Mouse (Mus musculus) forebrain, embryonic 13.5 days (tissue): ENCODE data around the gene Scn2b. TPM values are rescaled to one million over a fixed set of nuclear protein-coding genes. Genes with fewer than 3 reads are reported as not detected.
A peak's percentile ranks its signal among the peaks of the same experiment; 100 is the strongest.

ENCODE experiments used
- ATAC-seq: fragments of 200-750 bp; cut with Nextera tagmentation; 2 replicates; pipeline ENCODE4 v1.8.0; 2017
- H3K27ac ChIP-seq: fragments of 300-500 bp; sonication (generic); 2 replicates; pipeline ENCODE4 v1.5.1; 2015; ENCODE audit warnings: inconsistent platforms, mild to moderate bottlenecking, moderate library complexity
- H3K27me3 ChIP-seq: fragments of 300-500 bp; sonication (generic); 2 replicates; pipeline ENCODE4 v1.6.1; 2015; ENCODE audit warnings: mild to moderate bottlenecking, inconsistent platforms
- H3K36me3 ChIP-seq: fragments of 300-500 bp; sonication (generic); 2 replicates; pipeline ENCODE4 v1.6.1; 2015; ENCODE audit warnings: mild to moderate bottlenecking, inconsistent platforms; ENCODE audit not compliant: poor library complexity, severe bottlenecking
- H3K4me1 ChIP-seq: fragments of 300-500 bp; sonication (generic); 2 replicates; pipeline ENCODE4 v1.6.1; 2015; ENCODE audit warnings: inconsistent platforms
- H3K4me2 ChIP-seq: fragments of 300-500 bp; sonication (generic); 2 replicates; pipeline ENCODE4 v1.6.1; 2015; ENCODE audit warnings: inconsistent platforms, mild to moderate bottlenecking, moderate library complexity
- H3K4me3 ChIP-seq: fragments of 300-500 bp; sonication (generic); 2 replicates; pipeline ENCODE4 v1.5.1; 2015; ENCODE audit warnings: mild to moderate bottlenecking, inconsistent platforms
- H3K9ac ChIP-seq: fragments of 300-500 bp; sonication (generic); 2 replicates; pipeline ENCODE4 v1.6.1; 2015; ENCODE audit warnings: mild to moderate bottlenecking, inconsistent platforms
- H3K9me3 ChIP-seq: fragments of 300-500 bp; sonication (generic); replicated peaks from 2 replicates; pipeline ENCODE4 v1.6.1; 2016; ENCODE audit warnings: inconsistent platforms
- WGBS: fragments of 180-500 bp; shearing (Covaris S2); methylation state at CpG from one replicate; pipeline ENCODE4 v1.1.7; 2015; 5-methylcytosine and 5-hydroxymethylcytosine counted together
- polyA plus RNA-seq: library from polyadenylated mRNA; unstranded; fragments of >200 nt; fragmentation: Nextera tagmentation; extraction: Ambion mirVana; gene quantifications from 2 replicates; pipeline ENCODE4 v1.2.1, GENCODE M21; 2015

Scn2b gene
- 3.4 and 3.8 TPM in 2 replicates for polyA plus RNA-seq

DNA sequence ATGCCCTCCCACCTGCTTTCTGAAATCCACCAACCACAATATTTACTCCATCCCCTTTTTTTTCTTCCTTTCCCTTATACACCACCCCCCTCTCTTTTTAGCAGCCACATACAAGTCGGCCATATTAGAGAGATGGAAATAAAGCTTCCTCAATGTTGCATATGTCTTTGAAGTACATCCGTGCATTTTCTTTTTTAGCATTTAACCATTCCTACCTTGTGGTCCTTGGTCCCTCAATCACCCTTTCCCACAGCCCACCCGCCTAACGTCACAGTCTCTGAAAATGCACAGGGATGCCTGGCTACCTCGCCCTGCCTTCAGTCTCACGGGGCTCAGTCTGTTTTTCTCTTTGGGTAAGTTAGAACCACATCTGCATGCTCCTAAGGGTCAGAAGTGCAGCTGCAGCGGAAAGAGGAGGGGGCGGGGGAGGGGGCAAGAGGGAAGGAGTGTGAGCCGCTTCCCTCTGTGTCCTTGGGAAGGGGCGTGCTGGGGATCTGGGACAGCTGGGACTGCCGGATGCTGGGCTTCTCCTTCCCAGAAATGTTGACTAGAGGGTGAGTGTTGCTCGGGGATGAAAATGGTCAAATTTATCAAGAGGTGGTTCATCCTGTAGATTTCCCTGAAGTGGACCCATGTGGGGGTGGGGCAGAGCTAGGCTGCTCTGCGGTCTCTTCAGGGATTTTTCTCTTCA is at the start of gene Scn2b:
Gene Scn2b, plus strand, starts transcription at position 42 of the 691 bp plus-strand sequence.
- Histone ChIP-seq H3K4me3 (peak within 1 kb of the TSS; percentile 61), H3K9ac (peak within 1 kb of the TSS; percentile 81), H3K4me2 (peak within 1 kb of the TSS; percentile 69), H3K27ac (peak within 1 kb of the TSS; percentile 75), H3K4me1 (peaks cover 23% of the 10 kb centered on the region), H3K27me3 (peaks cover 29% of the 10 kb centered on the region), H3K9me3 (no peaks in the 10 kb centered on the region), H3K36me3 (no peaks in the 10 kb centered on the region)
- 0% methylated on average over 13 of the region's 13 CpGs for WGBS
- ATAC-seq, result peak; percentile 58

DNA sequence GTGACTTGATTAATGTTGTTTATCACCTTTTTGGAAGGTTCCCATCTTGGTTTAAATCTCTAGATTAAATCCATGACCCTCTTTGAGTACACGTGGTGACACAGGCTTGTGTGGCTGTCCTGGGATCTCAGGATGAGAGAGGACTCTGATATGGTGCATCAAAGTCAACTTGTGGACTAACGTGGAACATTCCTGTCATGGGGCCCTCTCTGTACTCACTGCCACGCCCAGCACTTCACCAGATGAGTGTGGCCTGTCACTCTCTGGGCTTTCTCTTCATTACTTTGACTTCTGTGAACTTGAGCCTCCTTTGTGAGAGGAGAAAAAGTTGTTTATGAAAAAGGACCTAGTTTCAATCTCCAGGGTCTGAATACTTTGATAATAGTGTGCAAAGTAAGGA is 45.8 kb upstream of the Scn2b start:
- H3K27ac ChIP-seq, result no peak overlapping the region
- H3K9me3 ChIP-seq, result no peaks in the 10 kb centered on the region
- H3K27me3 ChIP-seq, result no peaks in the 10 kb centered on the region
- H3K4me3 ChIP-seq, result no peak overlapping the region
- ATAC-seq, result no peak
- no peak overlapping the region for H3K9ac ChIP-seq
- no peaks in the 10 kb centered on the region for H3K36me3 ChIP-seq
- H3K4me1 ChIP-seq, result no peaks in the 10 kb centered on the region
- no peak overlapping the region for H3K4me2 ChIP-seq
- WGBS, result 69% methylated on average over 3 of the region's 3 CpGs

DNA sequence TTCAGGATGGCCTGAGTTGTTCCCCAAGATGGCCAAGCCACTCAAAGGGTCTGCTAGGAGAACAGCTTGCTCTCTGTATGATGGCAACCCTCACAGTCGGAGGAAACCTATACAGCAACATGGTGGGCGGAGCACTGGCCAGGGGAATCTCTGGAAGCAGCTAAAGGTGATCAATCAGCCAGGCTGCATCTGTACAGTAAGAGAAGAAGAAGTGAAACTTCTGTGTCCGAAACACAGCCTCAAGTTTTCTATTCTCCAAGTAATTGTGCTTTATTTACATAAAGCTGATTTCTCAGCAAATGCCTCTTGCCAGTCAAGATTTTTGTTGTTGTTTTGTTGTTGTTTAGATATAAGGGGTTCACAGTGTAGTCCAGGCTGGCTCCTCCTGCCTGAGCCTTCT is 39.7 kb upstream of the Scn2b start:
- WGBS, result 56% methylated on average over 3 of the region's 3 CpGs
- Histone ChIP-seq H3K4me2 (no peak overlapping the region), H3K4me3 (no peak overlapping the region), H3K27ac (no peak overlapping the region), H3K9ac (no peak overlapping the region), H3K27me3 (no peaks in the 10 kb centered on the region), H3K9me3 (no peaks in the 10 kb centered on the region), H3K4me1 (no peaks in the 10 kb centered on the region), H3K36me3 (no peaks in the 10 kb centered on the region)
- ATAC-seq, result no peak

DNA sequence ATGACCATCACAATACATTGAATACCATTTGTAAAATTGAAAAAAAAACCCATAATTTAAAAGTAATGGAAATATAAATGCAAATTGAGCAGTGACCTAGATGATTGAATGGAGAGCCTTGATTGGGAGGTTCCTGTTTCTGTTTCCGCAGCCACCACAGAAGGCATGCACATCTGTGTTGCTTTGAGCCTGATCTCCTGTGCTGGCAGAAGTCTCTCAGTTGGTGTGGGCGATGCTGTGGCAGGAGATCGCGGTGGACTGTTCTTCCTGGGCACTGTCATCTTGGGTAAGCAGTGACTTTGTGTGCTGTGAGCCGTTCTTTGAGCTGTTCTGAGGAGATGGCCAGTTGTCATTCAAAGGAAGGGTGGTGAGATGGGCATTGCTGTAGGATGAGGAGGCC is 38.6 kb upstream of the Scn2b start, which contains the start of gene Jaml:
Gene Jaml, plus strand, starts transcription at position 173 of the 400 bp plus-strand sequence.
- Histone ChIP-seq H3K4me2 (no peak within 1 kb of the TSS), H3K4me3 (no peak within 1 kb of the TSS), H3K36me3 (no peaks in the 10 kb centered on the region), H3K27ac (no peak within 1 kb of the TSS), H3K27me3 (no peaks in the 10 kb centered on the region), H3K9me3 (no peaks in the 10 kb centered on the region), H3K4me1 (no peaks in the 10 kb centered on the region), H3K9ac (no peak within 1 kb of the TSS)
- ATAC-seq, result no peak
- WGBS, result 86% methylated on average over 5 of the region's 5 CpGs

DNA sequence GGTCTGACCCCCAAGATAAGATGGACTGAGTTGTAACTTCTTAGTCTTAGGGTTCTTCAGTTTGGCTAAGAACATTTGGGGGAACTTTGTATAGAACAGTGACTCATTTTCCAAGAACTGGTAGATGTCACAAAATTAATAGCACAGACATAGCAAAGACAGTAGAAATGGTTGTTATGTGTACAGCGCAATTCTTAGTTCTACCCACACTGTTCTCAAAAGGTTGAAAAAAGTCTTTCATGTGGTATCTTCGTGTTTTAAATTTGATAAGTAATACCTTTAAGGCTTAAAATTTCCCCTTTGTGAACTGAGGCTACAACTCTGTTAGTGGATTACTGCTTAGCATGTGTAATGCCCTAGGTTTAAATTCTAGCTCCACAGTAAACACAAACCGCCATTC is 34.5 kb upstream of the Scn2b start:
- WGBS, result 90% methylated on average over 3 of the region's 3 CpGs
- no peak overlapping the region for H3K9ac ChIP-seq
- H3K4me1 ChIP-seq, result no peaks in the 10 kb centered on the region
- ATAC-seq, result no peak
- H3K9me3 ChIP-seq, result no peaks in the 10 kb centered on the region
- no peaks in the 10 kb centered on the region for H3K36me3 ChIP-seq
- no peak overlapping the region for H3K27ac ChIP-seq
- no peak overlapping the region for H3K4me2 ChIP-seq
- 0 out of 2 replicates have a peak, but pooled peaks cover 3% of the 10 kb centered on the region for H3K27me3 ChIP-seq
- H3K4me3 ChIP-seq, result no peak overlapping the region

DNA sequence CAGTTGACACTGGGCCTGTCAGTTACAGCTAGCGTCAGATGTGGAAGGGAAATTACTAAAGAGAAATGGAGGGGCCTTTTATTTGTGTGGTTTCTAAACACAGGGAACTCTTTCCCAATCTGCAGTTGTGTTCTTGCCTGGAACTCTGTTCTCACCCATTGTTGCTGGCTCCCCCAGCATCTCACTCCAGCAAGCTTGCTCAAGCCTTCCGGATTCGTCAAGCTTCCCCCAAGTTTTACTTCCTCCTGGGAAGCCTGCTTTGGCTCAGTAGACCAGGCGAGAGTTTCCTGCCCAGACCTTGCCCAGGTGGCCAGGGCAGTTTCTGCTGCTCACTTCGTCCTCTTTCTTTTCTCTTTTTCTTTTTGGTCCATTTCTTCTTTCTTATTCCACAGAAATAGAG is 33.0 kb upstream of the Scn2b start:
- 76% methylated on average over 5 of the region's 5 CpGs for WGBS
- Histone ChIP-seq H3K27me3 (0 out of 2 replicates have a peak, but pooled peaks cover 3% of the 10 kb centered on the region), H3K9ac (no peak overlapping the region)

DNA sequence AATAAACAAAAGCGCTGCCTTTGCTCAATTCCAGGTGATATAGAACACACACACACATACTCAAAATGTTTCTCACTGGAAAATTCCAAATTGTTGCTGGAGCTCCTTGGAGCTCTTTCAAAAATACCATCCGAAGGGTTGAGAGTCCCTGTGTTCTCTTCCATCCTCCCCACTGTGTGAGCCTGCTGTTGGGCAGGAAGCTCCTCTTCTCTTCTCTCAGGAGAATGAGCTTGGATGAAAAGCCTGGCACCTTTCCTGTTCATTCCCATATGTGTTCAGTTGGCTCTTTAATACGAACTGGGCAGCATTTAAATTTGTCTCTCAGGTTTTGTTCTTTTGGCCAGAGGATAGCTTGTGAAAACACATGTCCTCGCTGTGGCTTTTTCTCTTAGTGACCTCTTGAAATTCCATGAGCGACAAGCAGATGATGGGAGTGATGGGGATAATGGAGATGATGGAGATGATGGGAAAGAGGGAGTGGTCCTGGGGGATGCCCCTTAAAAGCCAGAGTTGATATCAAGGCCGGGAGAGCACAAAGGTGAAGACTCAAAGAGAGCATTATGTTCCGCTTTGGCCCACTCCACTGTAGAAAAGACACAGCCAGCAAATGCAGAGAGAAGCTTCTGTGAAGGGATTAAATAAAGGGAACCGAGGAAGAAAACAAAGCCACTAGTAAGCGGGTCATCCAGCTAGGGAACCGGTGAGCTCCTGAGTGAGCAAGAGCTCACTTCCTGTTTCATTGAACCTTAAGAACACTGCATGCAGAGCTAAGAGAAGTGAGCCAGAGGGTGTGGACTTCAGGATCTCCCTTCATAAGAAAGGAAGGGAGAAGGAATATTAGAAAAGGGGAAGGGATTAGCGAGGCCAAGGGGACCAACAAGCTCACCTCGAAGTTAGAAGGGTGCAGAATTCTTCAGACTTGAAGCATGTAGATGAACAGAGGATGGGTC is 31.6 kb upstream of the Scn2b start:
- Histone ChIP-seq H3K27me3 (0 out of 2 replicates have a peak, but pooled peaks cover 3% of the 10 kb centered on the region), H3K4me2 (no peak overlapping the region), H3K9ac (no peak overlapping the region), H3K4me1 (no peaks in the 10 kb centered on the region), H3K4me3 (no peak overlapping the region), H3K9me3 (no peaks in the 10 kb centered on the region), H3K36me3 (no peaks in the 10 kb centered on the region), H3K27ac (no peak overlapping the region)
- WGBS, result 76% methylated on average over 12 of the region's 12 CpGs
- no peak for ATAC-seq

More for the DNA sequence above, 33.0 kb upstream of the Scn2b start:
- H3K9me3 ChIP-seq, result no peaks in the 10 kb centered on the region
- no peak for ATAC-seq
- no peak overlapping the region for H3K4me2 ChIP-seq
- H3K4me3 ChIP-seq, result no peak overlapping the region
- H3K36me3 ChIP-seq, result no peaks in the 10 kb centered on the region
- no peak overlapping the region for H3K27ac ChIP-seq
- no peaks in the 10 kb centered on the region for H3K4me1 ChIP-seq

DNA sequence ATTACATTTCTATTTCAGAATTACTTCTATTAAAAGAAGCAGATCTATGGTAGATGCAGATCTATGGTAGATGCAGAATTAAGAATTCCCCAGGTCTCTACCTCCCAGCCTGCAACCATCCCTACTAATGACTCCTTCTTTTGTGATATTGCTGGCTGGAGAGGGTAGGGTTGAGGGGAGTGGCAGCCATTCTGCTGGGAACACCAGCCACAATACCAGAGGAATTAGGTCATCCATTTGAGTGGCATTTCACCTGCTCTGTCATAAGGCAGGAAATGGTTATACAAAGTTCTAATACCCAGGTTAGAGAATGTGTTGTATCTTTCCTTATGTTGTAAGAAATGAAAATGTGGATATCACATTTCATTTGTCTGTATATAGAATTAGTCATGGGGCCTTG is 29.5 kb upstream of the Scn2b start:
- Histone ChIP-seq H3K27me3 (0 out of 2 replicates have a peak, but pooled peaks cover 3% of the 10 kb centered on the region), H3K4me2 (no peak overlapping the region), H3K9ac (no peak overlapping the region), H3K27ac (no peak overlapping the region), H3K4me1 (no peaks in the 10 kb centered on the region), H3K4me3 (no peak overlapping the region), H3K9me3 (no peaks in the 10 kb centered on the region), H3K36me3 (no peaks in the 10 kb centered on the region)
- no peak for ATAC-seq

DNA sequence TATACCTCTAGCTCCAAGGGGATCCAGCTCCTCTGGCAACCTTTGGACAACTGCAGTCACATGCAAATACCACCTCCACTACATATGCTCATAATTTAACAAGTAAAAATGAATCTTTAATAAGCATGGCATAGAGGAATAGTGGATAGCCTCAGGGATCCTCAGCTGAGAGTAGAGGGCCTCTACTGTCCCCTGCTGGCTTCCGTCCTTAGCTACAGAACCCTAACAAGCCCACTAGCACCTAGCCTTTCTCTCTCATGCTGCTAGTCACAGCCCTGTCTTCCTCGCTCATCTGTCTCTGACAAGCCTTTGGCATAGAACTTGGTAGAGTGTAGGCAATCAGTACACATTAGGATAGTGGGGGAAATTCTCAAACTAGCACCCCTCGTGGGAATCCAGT is 26.8 kb upstream of the Scn2b start:
- Histone ChIP-seq H3K36me3 (no peaks in the 10 kb centered on the region), H3K4me2 (no peak overlapping the region), H3K27me3 (0 out of 2 replicates have a peak, but pooled peaks cover 3% of the 10 kb centered on the region), H3K4me3 (no peak overlapping the region), H3K4me1 (no peaks in the 10 kb centered on the region), H3K9me3 (no peaks in the 10 kb centered on the region), H3K9ac (no peak overlapping the region), H3K27ac (no peak overlapping the region)
- ATAC-seq, result no peak
- WGBS, result 69% methylated on average over 3 of the region's 3 CpGs

DNA sequence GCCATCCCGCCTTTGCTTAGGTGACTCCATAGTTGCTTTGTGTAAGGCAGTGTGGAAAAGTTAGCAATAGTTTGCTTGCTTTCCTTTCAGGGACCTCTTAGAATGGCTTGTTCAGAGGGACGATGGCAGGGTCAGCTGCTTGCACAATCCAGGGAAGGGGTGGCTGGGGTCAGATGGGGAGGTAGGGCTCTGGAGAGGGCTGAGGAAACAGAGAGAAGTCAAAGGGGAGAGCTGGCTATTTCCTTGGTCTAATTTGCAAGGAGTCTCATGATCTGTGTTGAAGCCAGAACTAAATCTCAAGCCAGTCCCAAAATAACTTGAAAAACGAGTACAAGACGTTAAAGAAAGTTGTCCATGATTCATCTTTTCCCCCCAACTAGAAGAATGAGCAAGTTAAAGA is 24.9 kb upstream of the Scn2b start:
- WGBS, result 67% methylated on average over 4 of the region's 4 CpGs
- no peaks in the 10 kb centered on the region for H3K4me1 ChIP-seq
- no peaks in the 10 kb centered on the region for H3K9me3 ChIP-seq
- no peak overlapping the region for H3K9ac ChIP-seq
- H3K4me3 ChIP-seq, result no peak overlapping the region
- no peak overlapping the region for H3K4me2 ChIP-seq
- H3K27me3 ChIP-seq, result 0 out of 2 replicates have a peak, but pooled peaks cover under 1% of the 10 kb centered on the region
- H3K36me3 ChIP-seq, result no peaks in the 10 kb centered on the region
- H3K27ac ChIP-seq, result no peak overlapping the region
- ATAC-seq, result no peak

DNA sequence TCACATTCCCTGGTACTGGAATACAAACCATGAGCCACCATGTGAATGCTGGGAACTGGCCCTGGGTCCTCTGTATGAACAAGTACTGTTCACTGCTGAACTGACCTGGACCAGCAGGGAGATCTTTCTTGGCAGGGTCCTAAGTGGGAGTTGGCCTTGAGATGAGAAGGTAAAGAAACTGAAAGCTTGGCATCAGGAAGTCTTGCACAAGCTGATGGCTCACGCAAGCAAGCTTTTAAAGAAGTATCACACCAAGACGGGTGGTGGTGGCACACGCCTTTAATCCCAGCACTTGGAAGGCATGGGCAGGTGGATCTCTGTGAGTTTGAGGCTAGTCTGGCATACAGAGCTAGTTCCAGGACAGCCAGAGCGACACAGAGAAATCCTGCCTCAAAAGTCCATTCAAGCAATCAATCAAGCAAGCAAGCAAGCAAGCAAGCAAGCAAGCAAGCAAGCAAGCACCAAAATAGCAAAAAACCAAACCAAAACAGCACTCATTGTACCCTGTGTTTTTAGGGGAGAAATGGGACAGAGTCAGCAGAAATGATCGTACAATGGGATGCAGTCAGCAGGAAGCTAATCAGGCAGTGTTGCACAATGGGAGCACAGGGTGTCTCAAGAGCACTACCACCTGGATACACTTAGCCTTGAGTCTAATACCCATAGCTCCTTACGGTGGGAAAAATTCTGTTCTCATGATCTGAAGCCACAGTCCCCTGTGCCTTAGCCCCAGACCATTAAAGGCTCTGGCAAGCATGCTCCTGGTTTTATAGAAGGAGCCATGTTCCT is 22.2 kb upstream of the Scn2b start:
- Histone ChIP-seq H3K4me2 (no peak overlapping the region), H3K9me3 (no peaks in the 10 kb centered on the region), H3K36me3 (no peaks in the 10 kb centered on the region), H3K27ac (no peak overlapping the region), H3K27me3 (no peaks in the 10 kb centered on the region), H3K9ac (no peak overlapping the region), H3K4me3 (no peak overlapping the region), H3K4me1 (no peaks in the 10 kb centered on the region)
- no peak for ATAC-seq
- 78% methylated on average over 6 of the region's 6 CpGs for WGBS
